Mouse (Mus musculus): ENCODE measurements around the gene Nova2. TPM values are rescaled to one million over a fixed set of nuclear protein-coding genes. Genes with fewer than 3 reads are reported as not detected.
A peak's percentile ranks its signal among the peaks of the same experiment; 100 is the strongest.

The Nova2 gene
- polyA plus RNA-seq, 1 experiment = not detected

DNA sequence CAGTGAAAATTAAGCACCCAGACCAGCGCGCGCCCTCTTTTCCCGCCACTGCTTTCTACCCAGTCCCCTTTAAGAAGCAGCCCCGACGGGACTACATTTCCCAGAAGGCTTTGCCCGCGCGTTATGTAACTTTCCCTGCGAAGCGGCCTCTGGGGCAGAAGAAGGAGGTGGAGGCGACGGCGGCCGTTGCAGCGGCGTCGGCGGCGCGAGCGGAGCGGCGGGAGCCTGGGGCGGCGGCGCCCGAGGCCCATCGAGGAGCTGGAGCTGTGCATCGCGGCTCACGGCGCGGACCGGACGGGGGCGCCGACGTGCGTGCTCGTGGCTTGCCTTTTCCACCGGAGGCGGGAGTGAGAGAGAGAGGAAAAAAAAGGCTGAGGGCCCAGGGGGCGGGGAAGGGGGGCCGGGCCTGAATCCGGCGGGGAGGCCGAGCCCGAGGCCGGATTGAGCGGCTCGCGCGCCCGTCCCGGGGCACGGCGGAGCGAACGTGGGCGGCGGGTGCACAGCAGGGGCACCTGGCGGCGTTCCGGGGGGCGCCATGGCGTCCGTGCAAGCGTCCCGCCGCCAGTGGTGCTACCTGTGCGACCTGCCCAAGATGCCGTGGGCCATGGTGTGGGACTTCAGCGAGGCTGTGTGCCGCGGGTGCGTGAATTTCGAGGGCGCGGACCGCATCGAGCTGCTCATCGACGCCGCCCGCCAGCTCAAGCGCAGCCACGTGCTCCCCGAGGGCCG, 78.4 kb downstream of the Nova2 start, which contains the start of gene Irf2bp1:
TSS of gene Irf2bp1 (plus strand) at position 143 of the 729 bp plus-strand sequence.
- no peak for TF ChIP-seq POLR2A (IDR thresholded peaks at IDR 0.05; ENCODE audit: borderline replicate concordance, low read depth, low read length)
- no peak for TF ChIP-seq CTCF (IDR thresholded peaks at IDR 0.05; ENCODE audit: low read depth, low read length)
- H3K4me1 ChIP-seq (ENCODE audit: control insufficient read depth, insufficient read depth, low read length) = peaks cover 10% of the 10 kb centered on the region
- peak within 1 kb of the TSS; percentile 83 for H3K27ac ChIP-seq (ENCODE audit: insufficient read depth, low read depth, low read length)
- peak within 1 kb of the TSS; percentile 86 for H3K4me3 ChIP-seq (ENCODE audit: insufficient read depth, low read length)

DNA sequence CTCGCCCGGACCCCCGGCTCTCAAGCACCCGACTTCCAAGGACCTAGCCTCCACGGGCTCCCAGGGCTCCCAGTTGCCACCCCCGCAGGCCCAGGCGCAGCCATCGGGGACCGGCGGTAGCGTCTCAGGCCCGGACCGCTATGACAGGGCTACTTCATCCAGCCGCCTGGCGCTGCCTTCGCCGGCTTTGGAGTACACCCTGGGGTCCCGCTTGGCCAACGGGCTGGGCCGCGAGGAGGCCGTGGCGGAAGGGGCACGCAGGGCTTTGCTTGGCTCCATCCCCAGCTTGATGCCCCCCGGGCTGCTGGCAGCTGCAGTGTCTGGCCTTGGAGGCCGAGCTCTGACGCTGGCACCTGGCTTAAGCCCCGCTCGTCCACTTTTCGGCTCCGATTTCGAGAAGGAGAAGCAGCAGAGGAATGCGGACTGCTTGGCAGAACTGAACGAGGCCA, 79.0 kb downstream of the Nova2 start:
- Histone ChIP-seq H3K27ac (ENCODE audit: insufficient read depth, low read depth, low read length) (no peak overlapping the region), H3K4me3 (ENCODE audit: insufficient read depth, low read length) (peak overlapping the region; percentile 86), H3K4me1 (ENCODE audit: control insufficient read depth, insufficient read depth, low read length) (peaks cover 10% of the 10 kb centered on the region)
- TF ChIP-seq CTCF (IDR thresholded peaks at IDR 0.05; ENCODE audit: low read depth, low read length) (no peak), POLR2A (IDR thresholded peaks at IDR 0.05; ENCODE audit: borderline replicate concordance, low read depth, low read length) (no peak)

DNA sequence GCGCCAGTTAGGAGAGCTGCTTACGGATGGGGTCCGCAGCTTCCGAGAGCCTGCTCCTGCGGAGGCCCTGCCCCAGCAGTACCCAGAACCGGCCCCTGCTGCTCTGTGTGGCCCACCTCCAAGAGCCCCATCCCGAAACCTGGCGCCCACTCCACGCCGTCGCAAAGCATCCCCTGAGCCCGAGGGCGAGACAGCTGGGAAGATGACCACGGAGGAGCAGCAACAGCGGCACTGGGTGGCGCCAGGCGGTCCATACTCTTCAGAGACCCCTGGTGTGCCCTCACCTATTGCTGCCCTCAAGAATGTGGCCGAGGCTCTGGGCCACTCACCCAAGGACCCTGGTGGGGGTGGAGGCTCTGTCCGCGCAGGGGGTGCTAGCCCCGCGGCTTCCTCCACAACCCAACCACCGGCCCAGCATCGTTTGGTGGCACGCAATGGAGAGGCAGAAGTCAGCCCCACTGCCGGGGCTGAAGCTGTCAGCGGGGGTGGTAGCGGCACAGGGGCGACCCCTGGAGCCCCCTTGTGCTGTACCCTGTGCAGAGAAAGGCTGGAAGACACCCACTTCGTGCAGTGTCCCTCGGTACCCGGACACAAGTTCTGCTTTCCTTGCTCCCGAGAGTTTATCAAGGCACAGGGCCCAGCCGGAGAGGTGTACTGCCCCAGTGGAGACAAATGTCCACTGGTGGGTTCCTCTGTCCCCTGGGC, 79.9 kb downstream of the Nova2 start:
- Histone ChIP-seq H3K27ac (ENCODE audit: insufficient read depth, low read depth, low read length) (no peak overlapping the region), H3K4me1 (ENCODE audit: control insufficient read depth, insufficient read depth, low read length) (peaks cover 10% of the 10 kb centered on the region), H3K4me3 (ENCODE audit: insufficient read depth, low read length) (peak overlapping the region; percentile 86; the same call in 1 of the 2 replicates)
- no peak for TF ChIP-seq CTCF (IDR thresholded peaks at IDR 0.05; ENCODE audit: low read depth, low read length)
- TF ChIP-seq POLR2A (IDR thresholded peaks at IDR 0.05; ENCODE audit: borderline replicate concordance, low read depth, low read length) = no peak

DNA sequence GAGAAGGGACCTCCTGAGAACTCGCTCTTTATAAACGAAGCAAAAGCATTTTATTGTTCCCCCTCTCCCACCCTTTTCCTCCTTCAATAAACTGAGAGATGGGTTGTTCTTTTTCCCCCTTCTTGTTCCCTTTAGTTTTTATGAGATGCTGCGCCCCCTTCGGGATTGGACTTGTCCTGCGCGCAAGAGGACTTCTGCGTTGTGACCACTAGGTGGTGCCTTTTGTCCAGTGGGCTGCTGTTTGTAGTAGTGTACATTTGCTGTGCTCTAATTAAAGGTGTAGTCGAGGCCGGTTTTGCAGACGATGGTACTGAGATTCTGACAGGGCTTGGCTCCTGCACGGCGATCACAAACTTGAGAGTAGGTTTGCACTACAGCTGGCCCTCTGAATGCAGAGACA, 80.8 kb downstream of the Nova2 start:
- Histone ChIP-seq H3K4me1 (ENCODE audit: control insufficient read depth, insufficient read depth, low read length) (peaks cover 10% of the 10 kb centered on the region), H3K4me3 (ENCODE audit: insufficient read depth, low read length) (no peak overlapping the region), H3K27ac (ENCODE audit: insufficient read depth, low read depth, low read length) (no peak overlapping the region)
- TF ChIP-seq CTCF (IDR thresholded peaks at IDR 0.05; ENCODE audit: low read depth, low read length) = peak; percentile 99
- no peak for TF ChIP-seq POLR2A (IDR thresholded peaks at IDR 0.05; ENCODE audit: borderline replicate concordance, low read depth, low read length)

DNA sequence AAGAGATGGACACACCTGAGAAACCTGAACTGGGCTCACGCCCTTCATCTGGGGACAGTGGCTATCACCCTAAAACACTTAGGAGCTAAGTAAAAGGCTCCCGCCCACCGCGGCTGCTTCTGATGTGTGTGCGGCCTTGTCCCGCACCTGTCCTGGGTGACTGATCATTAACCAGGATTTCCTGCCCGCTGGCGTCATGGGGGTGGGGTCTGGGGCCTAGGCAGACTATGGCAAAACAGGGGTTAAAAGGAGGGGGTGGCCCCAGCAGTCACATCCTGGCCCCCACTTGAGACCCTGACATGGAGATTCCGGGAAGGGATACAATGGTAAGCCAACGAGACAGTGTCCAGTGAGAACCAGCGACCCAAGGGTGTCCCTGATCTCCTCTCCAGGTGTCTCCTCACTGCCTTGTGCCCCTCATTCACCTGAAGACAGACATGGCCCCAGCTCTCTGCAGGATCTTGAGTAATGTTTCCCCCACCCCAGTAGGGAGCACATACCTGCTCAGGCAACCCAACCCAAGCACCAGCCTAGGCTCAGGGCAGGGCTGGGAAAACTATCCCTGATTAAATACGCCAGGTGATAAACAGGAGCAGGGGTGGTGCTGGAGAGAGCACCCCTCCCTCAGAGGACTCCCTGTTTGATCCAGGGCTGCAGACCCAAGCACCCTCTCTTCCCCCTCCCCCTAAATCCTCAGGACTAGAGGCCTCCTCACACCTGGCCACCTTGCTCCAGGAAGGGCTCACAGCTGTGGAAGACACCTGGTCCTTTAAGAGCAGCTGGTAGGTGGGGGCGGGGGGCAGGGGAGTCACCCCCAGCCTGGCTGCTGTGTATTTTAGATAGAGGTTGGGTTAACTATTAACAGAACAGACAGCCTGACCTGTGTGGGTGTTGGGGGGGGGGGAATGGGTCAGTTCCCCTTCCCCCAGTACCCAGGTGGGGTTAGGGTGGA, 81.6 kb downstream of the Nova2 start:
- Histone ChIP-seq H3K4me3 (ENCODE audit: insufficient read depth, low read length) (no peak overlapping the region), H3K4me1 (ENCODE audit: control insufficient read depth, insufficient read depth, low read length) (peaks cover 3% of the 10 kb centered on the region; the same call in 1 of the 2 replicates), H3K27ac (ENCODE audit: insufficient read depth, low read depth, low read length) (no peak overlapping the region)
- TF ChIP-seq CTCF (IDR thresholded peaks at IDR 0.05; ENCODE audit: low read depth, low read length) = no peak
- TF ChIP-seq POLR2A (IDR thresholded peaks at IDR 0.05; ENCODE audit: borderline replicate concordance, low read depth, low read length) = no peak

DNA sequence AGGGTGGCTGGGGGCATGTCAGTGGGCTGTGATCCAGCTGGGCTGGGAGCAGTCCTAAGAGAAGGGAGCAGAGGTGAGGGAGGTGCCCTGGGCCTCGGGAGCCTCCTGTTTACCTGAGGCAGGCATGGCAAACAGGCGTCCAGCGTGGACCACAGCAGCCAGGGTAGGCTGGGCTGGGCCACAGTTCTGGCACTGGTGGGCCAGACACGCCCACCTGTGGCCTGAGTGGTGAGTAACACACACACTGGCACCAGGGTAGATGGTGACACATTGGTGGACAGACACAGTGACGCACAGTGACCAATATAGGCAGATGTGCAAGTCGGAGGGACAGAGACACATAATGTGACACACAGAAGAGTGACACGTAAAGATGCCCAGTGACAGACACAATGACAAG, 84.9 kb downstream of the Nova2 start:
- no peak overlapping the region for H3K27ac ChIP-seq (ENCODE audit: insufficient read depth, low read depth, low read length)
- H3K4me1 ChIP-seq (ENCODE audit: control insufficient read depth, insufficient read depth, low read length) = no peaks in the 10 kb centered on the region
- TF ChIP-seq POLR2A (IDR thresholded peaks at IDR 0.05; ENCODE audit: borderline replicate concordance, low read depth, low read length) (no peak), CTCF (IDR thresholded peaks at IDR 0.05; ENCODE audit: low read depth, low read length) (no peak)
- no peak overlapping the region for H3K4me3 ChIP-seq (ENCODE audit: insufficient read depth, low read length)

DNA sequence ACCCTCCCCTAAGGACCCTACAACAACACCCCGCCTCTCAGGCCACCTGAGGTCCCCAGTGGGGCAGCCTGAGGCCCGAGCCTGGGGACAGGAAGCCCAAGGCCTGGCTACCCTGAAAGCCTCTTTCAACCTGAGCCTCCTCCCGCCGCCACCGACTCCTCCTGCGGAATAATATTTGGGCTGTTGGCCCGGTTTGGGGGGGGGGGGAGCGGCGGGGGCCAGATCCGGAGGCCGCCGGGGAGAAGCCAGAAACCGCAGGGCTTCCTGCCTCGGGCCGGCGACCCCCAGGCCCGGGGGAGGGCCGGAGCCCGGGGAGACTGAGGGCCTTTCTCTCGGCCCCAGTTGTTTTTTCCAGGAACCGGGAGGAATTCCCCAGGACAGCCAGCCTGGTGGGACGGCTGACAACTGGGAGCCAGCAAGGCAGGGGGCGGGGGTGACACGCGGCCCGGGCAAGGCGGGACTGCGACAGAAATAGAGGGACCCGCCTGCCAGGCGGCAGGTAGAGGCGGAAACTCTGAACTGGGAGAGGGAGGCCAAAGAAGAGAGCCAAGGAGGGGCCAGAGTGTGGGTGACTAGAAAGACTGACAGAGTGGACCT, 86.4 kb downstream of the Nova2 start:
- Histone ChIP-seq H3K4me3 (ENCODE audit: insufficient read depth, low read length) (no peak overlapping the region), H3K4me1 (ENCODE audit: control insufficient read depth, insufficient read depth, low read length) (no peaks in the 10 kb centered on the region), H3K27ac (ENCODE audit: insufficient read depth, low read depth, low read length) (no peak overlapping the region)
- TF ChIP-seq CTCF (IDR thresholded peaks at IDR 0.05; ENCODE audit: low read depth, low read length) (no peak), POLR2A (IDR thresholded peaks at IDR 0.05; ENCODE audit: borderline replicate concordance, low read depth, low read length) (no peak)

DNA sequence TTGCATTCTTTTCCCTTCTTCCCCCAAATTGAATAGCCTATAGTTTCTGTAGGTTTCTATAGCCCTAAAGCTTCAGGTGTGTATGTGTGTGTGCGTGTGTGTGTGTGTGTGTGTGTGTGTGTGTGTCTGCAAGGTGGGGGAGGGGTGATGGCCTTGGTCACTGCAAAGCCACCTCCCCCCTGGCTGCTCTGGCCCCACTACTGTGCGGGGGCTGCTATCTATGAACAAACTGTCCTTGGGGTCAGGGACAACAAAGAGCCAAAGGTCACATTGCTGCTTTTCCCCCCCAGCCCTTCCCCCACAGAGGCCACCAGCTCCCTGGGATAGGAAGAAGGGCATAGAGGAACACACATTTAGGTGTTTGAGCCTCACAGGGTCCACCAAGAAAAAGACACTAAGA, 87.2 kb downstream of the Nova2 start:
- H3K4me1 ChIP-seq (ENCODE audit: control insufficient read depth, insufficient read depth, low read length) = no peaks in the 10 kb centered on the region
- no peak overlapping the region for H3K27ac ChIP-seq (ENCODE audit: insufficient read depth, low read depth, low read length)
- no peak for TF ChIP-seq CTCF (IDR thresholded peaks at IDR 0.05; ENCODE audit: low read depth, low read length)
- TF ChIP-seq POLR2A (IDR thresholded peaks at IDR 0.05; ENCODE audit: borderline replicate concordance, low read depth, low read length) = no peak
- H3K4me3 ChIP-seq (ENCODE audit: insufficient read depth, low read length) = no peak overlapping the region

DNA sequence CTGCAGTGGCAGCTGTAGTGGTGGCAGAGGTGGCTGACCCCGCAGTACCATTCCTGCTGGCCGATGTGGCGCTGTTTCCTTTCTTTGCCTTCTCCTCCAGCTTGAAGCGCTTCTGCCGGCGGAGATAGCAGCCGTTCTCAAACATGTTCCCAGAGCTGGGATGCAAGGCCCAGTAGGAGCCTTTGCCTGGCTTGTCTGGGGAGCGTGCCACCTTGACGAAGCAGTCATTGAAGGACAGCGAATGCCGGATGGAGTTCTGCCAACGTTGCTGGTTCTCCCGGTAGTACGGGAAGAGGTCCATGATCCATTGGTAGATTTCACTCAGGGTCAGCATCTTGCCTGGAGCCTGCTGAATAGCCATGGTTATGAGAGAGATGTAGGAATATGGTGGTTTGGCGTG, 88.8 kb downstream of the Nova2 start:
- Histone ChIP-seq H3K27ac (ENCODE audit: insufficient read depth, low read depth, low read length) (no peak overlapping the region), H3K4me1 (ENCODE audit: control insufficient read depth, insufficient read depth, low read length) (no peaks in the 10 kb centered on the region), H3K4me3 (ENCODE audit: insufficient read depth, low read length) (no peak overlapping the region)
- TF ChIP-seq CTCF (IDR thresholded peaks at IDR 0.05; ENCODE audit: low read depth, low read length) = no peak
- TF ChIP-seq POLR2A (IDR thresholded peaks at IDR 0.05; ENCODE audit: borderline replicate concordance, low read depth, low read length) = no peak

Other genes with a start within 250 kb of the Nova2 start
- gene Psg20, start 239.7 kb upstream of the Nova2 start, polyA plus RNA-seq (2012; ENCODE audit: insufficient read depth, insufficient read length, missing spikeins) = not detected in 2 replicates
- gene Psg22, start 207.8 kb upstream of the Nova2 start, polyA plus RNA-seq (2012; ENCODE audit: insufficient read depth, insufficient read length, missing spikeins) = not detected in 2 replicates
- gene Psg19, start 127.4 kb upstream of the Nova2 start, polyA plus RNA-seq (2012; ENCODE audit: insufficient read depth, insufficient read length, missing spikeins) = not detected in 2 replicates
- not detected in 2 replicates for gene Psg17, start 104.3 kb upstream of the Nova2 start, polyA plus RNA-seq (2012; ENCODE audit: insufficient read depth, insufficient read length, missing spikeins)
- gene Mill2, start 85.9 kb upstream of the Nova2 start, polyA plus RNA-seq (2012; ENCODE audit: insufficient read depth, insufficient read length, missing spikeins) = 3.2 and 5.7 TPM in 2 replicates
- gene Pglyrp1, start 54.6 kb upstream of the Nova2 start, polyA plus RNA-seq (2012; ENCODE audit: insufficient read depth, insufficient read length, missing spikeins) = not detected in 2 replicates
- gene Ccdc61, start 15.5 kb upstream of the Nova2 start, polyA plus RNA-seq (2012; ENCODE audit: insufficient read depth, insufficient read length, missing spikeins) = 18.1 and 21.2 TPM in 2 replicates
- not detected in 2 replicates for gene Nanos2, start 61.5 kb downstream of the Nova2 start, polyA plus RNA-seq (2012; ENCODE audit: insufficient read depth, insufficient read length, missing spikeins)
- 1.0 and 1.2 TPM in 2 replicates for gene Mypop, start 65.4 kb downstream of the Nova2 start, polyA plus RNA-seq (2012; ENCODE audit: insufficient read depth, insufficient read length, missing spikeins)
- 16.4 and 17.5 TPM in 2 replicates for gene Irf2bp1, start 78.2 kb downstream of the Nova2 start, polyA plus RNA-seq (2012; ENCODE audit: insufficient read depth, insufficient read length, missing spikeins)
- not detected in 2 replicates for gene Foxa3, start 97.7 kb downstream of the Nova2 start, polyA plus RNA-seq (2012; ENCODE audit: insufficient read depth, insufficient read length, missing spikeins)
- gene Sympk, start 98.5 kb downstream of the Nova2 start, polyA plus RNA-seq (2012; ENCODE audit: insufficient read depth, insufficient read length, missing spikeins) = 61.9 and 64.4 TPM in 2 replicates
- gene Rsph6a, start 128.8 kb downstream of the Nova2 start, polyA plus RNA-seq (2012; ENCODE audit: insufficient read depth, insufficient read length, missing spikeins) = not detected in 2 replicates
- gene Dmwd, start 150.3 kb downstream of the Nova2 start, polyA plus RNA-seq (2012; ENCODE audit: insufficient read depth, insufficient read length, missing spikeins) = 1.7 and 2.6 TPM in 2 replicates
- gene Dmpk, start 158.0 kb downstream of the Nova2 start, polyA plus RNA-seq (2012; ENCODE audit: insufficient read depth, insufficient read length, missing spikeins) = 2.9 and 4.2 TPM in 2 replicates
- 0.36 and 0.44 TPM in 2 replicates for gene Six5, start 168.7 kb downstream of the Nova2 start, polyA plus RNA-seq (2012; ENCODE audit: insufficient read depth, insufficient read length, missing spikeins)
- not detected in 2 replicates for gene Gm4969, start 192.5 kb downstream of the Nova2 start, polyA plus RNA-seq (2012; ENCODE audit: insufficient read depth, insufficient read length, missing spikeins)
- 7.1 and 8.2 TPM in 2 replicates for gene Fbxo46, start 194.0 kb downstream of the Nova2 start, polyA plus RNA-seq (2012; ENCODE audit: insufficient read depth, insufficient read length, missing spikeins)
- gene Qpctl, start 223.4 kb downstream of the Nova2 start, polyA plus RNA-seq (2012; ENCODE audit: insufficient read depth, insufficient read length, missing spikeins) = 10.4 and 11.8 TPM in 2 replicates
- gene Snrpd2, start 223.8 kb downstream of the Nova2 start, polyA plus RNA-seq (2012; ENCODE audit: insufficient read depth, insufficient read length, missing spikeins) = 26.4 and 27.9 TPM in 2 replicates
- not detected in 2 replicates for gene Gipr, start 240.2 kb downstream of the Nova2 start, polyA plus RNA-seq (2012; ENCODE audit: insufficient read depth, insufficient read length, missing spikeins)

Data from bone marrow macrophage, adult 2 months (primary cell).